Mouse (Mus musculus) spleen, adult 12 weeks (tissue): Measurements from ENCODE around the gene Klhl35.
A peak's percentile ranks its signal among the peaks of the same experiment; 100 is the strongest.

Experiments used
- DNase-seq: peaks from one replicate; pipeline ENCODE4 v3.0.0; 2022; ENCODE audit warnings: low spot score

Klhl35 gene

DNA sequence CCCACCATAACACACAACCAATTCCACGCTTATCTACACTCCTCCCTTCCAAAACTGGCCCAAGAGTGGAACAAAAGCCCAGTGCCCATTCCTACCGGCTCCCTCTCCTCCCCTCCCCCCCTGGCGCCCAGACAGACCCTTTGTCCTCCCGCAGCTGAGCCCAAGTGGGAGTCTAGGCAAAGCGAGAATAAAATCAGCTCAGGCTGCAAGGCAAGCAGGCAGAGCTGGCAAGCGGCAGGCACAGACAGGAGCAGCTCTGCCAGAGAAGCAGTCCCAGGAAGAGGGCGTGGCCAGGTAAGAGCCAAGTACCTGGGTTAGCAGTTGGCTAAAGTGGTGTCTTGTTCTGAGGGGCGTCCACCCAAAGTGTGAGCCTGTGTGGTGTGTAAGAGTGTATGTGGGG, at the start of gene Klhl35:
TSS of gene Klhl35 (plus strand) at position 194 of the 400 bp plus-strand sequence.
- no peak for DNase-seq

DNA sequence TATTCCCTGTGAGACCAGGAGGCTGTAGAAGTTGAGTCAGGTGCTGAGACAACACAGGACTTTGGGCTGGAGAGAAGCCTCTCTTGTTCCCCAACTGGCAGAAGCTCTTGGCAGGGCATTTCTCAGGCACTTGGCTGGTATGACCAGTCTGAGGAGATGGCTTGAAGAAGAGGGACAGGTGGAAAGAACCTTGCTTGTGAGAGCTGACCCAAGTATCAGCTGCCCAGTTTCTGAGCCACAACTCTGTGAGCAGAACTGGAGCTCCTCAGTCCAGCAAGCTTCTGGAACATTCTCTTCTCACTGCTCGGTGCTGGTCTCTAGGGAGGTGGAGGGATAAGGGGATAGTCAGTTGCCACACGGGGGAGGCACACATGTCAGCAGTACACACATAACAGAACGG, 46.5 kb upstream of the Klhl35 start:
- no peak for DNase-seq

DNA sequence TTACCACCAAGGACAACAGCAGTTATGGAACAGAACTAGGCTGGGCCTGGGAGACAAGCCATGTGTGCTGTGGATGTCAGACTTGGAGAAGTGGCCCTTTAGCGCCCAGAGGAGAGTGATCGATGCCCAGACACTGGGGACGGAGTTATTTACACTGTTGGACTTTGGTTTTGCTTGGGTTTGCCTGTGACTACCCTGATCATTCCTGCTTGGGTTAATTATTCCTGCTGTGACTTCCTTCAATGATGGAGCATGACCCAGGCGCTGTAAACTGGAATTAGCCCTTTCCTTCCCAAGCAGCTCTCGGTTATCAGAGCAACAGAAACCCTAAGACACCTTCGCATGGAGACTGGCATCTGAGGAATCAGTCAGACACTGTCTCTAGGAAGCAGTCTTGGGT, 44.8 kb upstream of the Klhl35 start:
- no peak for DNase-seq

DNA sequence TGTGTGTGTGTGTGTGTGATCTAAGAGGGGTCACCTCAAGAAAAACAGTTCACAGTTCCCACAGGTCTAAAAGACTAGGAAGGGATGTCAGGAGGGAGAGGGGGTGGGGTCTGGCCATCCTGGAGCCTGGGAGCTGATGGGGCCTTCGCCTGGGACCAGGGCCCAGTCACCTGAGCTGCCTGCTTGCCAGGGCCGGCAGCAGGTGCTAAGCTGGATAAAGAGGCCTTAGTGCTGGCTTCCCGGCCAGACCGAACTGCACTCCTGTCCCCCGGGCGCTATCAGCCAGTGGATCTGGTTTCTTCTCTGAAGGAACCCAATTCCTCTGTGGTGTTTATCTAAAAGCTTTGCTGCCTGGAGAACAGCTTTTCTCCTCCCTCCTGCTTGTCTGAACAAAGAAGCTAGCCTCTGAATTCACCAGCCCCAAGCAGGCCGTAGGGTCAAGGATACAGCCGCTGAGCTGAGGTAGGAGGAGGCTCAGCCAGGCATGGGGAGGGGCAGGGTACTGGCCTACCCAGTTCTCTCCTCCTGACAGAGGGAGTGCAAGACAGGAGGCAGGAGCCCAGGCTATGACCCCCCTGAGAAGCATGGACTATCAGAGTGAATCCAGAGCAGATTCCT, 41.2 kb upstream of the Klhl35 start:
- no peak for DNase-seq

DNA sequence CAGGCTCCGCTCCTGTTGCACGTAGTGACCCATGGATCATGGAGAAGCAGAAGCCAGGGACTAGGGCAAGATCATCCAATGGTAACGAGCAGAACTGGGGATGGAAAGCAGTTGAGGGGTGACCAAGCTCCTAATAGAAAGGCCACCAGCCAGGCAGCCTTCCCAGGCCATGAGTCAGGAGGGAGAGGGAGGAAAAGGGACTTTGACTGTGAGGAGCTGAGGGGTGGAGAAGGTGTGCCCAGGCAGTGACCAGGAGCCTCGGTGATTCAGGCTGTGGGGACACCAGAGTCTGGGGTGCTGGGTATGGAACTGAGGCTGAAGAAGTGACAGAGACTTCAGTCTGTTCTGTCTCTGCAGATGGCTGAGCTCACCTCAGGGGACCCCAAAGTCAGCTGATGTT, 40.1 kb upstream of the Klhl35 start:
- no peak for DNase-seq

DNA sequence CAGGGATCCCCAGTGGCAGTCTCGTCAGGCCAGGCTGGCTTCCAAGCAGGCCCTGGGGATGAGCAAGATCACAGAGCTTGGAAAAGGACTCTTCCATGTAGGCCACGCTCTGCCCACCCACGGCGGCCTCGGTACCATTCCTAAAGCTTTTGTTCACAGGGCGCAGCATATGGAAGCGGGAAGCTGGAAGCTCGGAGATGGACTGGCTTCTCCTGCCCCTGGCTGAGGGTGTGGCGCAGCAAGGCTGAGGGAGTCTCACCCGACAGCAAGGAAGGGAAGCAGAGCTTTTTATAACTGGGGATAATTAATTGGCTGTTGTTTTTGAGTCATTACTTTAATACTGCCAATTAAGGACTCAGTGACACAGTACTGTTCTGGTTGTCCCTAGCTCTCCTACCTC, 38.8 kb upstream of the Klhl35 start:
- no peak for DNase-seq

DNA sequence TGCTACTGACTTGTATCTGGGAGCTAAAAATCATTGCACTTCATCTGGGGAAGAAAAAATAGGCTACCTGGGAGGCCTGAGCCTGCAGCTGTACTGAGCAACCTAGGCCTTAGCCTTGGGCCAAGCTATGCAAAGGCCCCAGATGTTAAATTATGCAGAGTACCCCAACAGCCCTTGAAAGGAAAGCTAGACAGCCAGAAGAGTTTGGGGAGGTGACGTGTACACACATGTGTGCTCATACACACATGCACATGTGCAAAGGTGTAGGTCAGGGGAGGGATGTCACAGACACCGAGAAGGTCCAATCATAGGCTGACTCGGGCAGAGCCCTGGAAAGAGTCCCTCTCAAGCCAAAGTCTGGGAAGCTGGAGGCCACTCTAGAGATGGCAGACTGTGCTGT, 37.8 kb upstream of the Klhl35 start:
- DNase-seq: no peak

DNA sequence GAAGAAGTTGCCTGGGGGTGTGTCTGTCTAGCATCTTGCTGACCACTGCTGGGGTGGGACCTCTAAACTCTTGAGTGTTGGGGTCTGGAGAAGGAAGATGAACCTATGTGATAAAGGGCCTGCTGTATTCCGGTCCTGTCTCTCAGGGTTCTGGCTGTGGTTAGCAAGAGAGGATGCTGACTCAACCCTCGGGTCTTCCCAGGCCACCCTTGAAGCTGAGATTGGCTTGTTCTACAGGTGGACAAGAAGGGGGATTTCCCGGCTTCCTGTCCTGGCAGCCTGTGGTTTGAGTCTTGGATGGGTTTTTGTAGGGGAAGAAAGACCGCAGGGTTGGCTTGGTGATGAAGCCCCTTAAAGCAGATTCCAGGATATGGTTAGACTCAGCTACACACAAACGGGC, 37.0 kb upstream of the Klhl35 start:
- DNase-seq: no peak

DNA sequence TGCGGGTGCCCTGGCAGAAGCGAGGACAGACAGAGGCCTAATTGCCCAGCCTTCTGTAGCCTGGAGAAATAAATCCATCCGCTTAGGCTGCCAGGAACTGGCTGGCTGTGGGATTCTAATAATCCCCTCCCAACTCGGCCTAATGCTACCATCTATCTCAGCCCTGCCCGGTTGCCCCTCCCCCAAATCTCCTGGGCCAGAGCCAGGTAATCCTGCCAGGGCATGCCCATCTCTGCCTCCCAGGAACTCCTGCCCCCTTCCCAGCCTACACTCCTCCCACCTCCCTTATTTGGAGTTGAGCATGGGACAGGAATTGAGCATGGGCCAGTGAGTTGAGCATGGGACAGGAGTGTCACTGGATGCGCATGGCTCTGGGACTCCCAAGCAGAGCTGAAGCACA, 36.0 kb upstream of the Klhl35 start:
- DNase-seq: no peak

DNA sequence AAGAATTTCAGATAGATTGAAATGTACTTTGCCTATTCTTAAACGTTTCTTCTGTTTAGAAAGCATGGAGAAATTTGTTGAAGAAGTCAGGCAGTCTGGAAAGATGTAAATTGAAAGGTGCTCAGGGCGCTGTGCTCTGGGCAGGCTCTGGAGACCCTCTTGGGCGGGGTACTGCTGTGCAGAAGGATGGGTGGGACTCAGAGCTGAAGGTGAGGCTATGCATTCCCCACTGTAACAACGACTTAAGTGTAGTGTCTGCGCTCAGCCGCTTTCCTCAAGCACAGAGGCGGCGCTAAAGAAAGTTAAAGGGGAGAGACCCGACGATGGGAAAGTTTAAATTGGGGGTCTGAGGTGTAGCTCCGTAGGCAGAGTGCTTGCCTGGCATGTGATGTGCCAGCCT, 35.6 kb upstream of the Klhl35 start:
- no peak for DNase-seq

DNA sequence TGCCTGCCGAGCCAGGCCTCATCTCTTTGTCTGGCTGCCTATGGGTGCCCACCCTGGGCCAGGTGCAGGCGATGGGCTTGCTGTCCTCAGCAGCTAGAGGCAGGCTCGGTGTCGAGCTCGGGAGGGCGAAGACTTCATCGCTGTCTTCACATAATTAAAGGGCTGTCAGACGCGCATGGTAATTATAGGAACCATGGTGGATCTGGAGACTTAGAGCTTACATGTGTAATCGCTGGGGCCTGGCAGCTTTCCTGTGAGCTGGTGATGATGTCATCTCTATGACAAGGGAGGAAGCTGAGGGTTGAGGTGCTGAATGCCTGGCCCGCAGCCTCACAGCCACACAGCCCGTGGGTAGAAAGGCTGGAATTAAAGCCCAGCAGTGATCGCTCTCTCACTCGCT, 33.6 kb upstream of the Klhl35 start:
- no peak for DNase-seq

DNA sequence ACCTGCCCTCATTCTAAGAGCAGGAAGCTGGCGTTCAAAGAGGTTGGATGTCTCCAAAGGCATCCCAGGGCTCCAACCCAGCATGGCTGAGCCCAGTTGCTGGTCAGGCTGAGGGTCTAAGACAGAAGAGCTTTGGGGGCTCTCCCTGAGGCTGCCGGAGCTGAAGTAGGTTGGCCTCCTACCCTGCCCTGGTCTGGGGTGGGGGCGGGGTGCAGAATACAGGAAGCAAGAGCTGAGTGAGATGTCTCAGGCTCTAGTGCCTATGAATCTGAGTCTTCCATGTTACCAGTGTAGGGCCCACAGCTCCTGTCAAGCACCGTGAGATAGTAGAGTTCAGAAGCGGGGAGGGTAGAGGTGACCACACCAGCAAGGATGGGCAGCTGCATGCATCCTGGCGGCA, 32.9 kb upstream of the Klhl35 start:
- no peak for DNase-seq

DNA sequence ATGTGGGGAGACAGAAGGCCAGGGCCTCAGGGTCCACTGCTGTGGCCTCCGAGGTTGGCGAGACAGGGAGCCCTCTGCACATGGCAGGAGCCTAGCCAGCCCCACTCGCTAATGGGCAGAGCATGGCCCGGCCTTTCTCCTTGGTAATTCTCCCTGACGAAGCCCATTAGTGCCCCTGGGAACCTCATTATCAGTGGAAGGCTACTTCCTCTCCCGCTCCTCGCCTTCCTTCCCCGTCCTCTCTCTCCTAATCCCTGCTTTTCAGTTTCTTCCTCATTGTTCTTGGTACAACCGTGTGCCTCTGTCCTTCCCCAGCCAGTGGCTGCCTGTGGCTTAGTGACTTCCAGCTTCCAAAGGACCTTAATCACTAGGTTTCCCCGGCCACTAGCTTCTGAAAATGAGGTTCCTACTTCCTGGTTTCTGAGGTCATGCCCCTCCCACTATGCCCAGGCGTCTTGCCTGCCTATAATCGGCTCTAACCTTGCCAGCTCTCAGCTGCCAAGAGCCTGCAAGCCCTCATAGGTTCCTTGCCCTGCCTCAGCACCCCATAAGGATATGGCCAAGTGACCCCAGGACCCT, 31.0 kb upstream of the Klhl35 start:
- no peak for DNase-seq

DNA sequence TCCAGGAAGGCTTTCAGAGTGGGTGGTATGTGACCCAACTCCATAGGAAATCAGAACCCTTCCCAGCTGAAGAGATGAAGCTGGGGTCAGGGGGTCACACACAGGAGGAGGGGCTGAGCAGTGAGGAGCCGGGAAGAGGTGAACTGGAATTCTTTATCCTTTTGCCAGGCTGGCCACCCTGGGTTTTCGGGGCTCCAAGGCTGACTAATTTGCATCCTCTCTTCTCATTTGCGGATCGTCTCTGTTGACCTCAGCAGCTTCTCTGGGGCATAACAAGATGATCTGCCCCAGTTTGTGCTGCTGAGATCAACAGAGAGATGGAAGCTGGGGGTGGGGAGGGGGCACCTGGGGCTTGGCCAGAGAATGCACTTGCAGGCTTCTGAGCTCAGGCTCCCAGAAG, 29.3 kb upstream of the Klhl35 start:
- DNase-seq: no peak

DNA sequence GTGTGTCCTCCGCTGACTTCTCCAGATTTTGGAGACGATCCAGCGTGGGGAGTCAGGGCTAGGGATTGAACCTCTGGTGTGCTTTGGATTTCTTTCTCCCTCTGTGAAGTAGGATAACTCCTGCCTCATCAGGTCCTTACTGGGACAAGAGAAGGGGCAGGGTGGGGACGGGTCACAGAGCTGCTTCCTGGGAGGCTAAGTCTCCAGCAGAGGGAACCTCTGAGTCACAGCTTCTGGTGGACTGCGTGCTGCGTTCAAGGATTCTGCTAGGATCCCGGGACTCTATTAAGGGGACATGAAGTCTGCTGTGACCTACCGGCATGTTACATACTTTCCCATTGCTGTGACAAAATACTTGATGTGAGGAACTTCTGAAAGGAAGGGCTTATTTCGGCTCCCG, 26.9 kb upstream of the Klhl35 start:
- DNase-seq: no peak

DNA sequence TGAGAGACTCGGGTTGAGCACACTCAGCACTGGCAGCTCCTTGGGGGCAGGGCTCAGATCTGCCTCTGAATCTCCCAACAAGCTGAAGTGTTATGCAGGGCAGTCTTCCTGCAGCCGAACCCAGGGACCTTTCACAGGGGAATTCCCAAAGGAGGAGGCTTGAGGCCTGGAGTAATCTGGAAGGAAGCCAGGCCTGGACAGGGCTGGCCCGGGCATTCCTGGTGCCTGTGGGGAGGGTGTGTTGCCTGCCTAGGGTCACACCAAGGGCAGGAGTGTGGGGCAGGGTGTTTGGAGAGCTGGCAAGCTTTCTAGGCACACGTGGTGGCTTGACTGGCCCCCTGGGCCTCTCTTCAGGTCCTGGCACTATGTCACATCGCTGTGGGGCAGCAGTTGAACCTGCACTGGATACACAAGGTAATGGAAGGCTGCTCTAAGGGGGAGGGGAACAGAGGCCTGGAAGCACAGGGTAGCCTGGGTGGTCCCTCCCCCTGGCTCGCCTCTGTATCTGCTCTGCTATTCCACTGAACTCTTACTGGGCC, 24.2 kb upstream of the Klhl35 start:
- no peak for DNase-seq

DNA sequence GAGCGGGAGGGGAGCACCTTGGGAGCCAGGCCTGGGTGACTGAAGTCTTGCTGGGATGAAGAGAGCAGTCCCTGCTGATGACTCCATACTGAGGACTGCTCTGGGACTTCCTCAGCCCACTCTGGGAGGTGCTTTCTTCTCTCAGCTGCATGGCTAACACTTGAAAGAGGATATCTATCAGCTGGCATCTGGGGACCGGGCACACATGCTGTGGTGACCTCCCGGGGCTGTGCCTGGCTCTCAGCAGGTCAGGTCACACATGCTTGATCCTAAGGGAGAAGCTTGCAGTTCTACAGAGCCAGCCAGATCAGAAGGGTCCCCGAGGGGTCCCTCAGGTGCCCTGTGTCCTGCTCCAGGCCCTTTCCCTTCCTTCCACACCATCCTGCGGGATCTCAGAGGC, 22.6 kb upstream of the Klhl35 start:
- no peak for DNase-seq

DNA sequence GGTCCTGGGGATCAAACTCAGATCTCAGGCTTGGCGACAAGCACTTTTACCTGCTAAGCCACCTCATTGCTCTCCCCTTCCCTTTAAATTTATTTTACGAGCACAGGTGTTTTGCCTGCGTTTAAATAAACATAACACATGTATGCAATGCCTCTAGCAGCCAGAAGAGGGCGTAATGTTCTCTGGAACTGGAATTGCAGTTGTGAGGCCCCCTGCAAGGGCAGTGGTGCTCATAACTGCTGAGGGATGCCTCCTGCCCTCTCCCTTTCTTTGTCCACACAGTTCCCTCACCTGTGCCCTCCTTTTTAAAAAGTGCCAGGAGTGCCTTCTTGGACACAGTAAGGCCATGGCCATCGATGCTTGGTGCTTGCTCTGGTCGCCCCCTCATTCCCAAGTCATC, 21.8 kb upstream of the Klhl35 start:
- DNase-seq: no peak

DNA sequence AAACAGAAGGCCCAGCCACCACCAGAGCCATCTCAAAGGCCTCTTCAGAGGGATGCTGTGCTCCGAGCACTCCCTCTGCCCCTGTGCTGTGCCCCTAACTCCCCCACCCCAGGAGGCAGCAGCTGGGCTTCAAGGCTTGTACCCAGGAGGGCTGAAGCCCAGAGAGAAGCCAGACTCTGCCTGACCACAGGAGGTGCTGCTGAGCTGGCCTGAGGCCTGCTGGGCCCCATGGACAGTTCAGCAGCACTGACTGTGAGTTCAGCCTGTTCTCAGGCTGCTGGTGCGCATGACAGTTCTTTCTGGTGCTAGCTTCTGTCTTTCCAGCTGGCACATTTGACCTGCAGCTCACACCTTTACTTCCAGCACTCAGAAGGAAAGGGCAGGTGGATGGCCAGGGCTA, 20.0 kb upstream of the Klhl35 start:
- no peak for DNase-seq

DNA sequence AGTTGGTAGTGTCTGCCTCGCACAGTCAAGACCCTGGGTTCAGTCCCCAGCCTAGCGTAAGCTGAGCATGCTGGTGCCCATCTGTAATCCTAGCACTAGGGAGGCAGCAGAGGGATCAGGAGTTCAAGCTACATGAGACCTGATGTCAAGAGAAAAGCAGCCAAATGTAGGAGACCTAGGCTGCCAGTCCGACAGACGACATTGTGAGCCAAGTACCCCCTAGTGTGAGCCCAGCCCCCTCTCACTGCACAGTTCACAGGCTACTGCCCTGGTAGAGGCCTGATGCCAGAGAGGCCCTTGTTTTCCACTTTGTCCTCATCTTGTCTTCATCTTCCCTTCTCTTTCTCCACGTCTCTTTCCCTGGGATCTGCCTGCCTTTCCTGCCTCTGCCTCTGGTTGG, 18.5 kb upstream of the Klhl35 start:
- DNase-seq: no peak

DNA sequence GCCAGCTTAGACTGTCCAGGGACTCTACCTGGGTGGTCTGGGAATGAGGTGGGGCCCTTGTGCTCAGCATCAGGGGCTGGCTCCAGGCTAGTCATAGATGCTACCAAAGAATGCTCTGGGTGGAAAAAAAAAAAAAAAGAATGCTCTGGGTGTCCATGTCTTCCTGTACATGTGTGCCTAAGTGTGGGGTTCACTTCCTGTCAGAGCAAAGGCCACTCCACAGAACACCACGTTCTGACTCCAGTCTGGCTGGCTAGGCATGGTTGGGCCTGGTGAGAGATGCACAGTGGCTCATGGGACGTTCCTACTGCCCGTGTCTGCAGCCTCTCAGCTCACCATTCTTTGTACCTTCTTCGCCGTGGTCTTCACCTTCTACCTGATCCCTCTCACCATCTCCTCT, 17.2 kb upstream of the Klhl35 start:
- DNase-seq: no peak

DNA sequence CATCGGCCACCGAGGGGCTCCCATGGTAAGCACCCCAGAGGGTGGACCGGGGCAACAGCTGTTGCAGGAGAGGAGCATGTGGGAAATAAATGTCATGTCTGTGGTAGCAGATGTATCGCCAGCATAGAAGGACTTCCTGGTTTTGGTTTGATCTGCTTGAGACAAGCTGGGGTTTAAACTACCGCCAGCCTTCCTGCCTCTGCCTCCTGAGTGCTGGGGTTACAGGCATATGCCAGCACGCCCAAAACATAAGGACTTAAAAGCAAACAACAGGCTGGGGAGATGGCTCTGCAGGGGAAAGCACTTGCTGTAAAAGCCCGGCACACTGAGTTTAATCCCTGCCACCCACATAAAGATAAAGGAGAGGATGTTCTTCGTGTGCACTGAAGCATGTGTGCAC, 16.7 kb upstream of the Klhl35 start:
- no peak for DNase-seq

DNA sequence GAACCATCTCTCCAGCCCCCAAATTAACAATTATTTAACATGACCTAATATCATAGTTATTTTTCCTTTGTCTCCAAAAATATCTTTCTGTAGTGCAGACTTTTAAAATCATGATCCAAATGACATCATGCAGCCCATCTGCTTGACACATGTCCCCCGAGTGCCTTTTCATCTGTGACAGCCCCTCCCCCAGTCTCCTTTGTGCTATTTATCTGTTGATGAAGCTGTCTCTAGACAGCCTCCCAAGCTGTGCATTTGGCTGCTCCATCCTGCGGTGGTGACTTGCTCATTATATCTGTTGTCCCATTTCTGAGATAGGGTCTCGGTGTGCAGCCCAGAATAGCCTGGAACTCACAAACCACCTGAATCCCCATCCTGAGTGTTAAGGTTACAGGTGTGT, 16.1 kb upstream of the Klhl35 start:
- DNase-seq: no peak

DNA sequence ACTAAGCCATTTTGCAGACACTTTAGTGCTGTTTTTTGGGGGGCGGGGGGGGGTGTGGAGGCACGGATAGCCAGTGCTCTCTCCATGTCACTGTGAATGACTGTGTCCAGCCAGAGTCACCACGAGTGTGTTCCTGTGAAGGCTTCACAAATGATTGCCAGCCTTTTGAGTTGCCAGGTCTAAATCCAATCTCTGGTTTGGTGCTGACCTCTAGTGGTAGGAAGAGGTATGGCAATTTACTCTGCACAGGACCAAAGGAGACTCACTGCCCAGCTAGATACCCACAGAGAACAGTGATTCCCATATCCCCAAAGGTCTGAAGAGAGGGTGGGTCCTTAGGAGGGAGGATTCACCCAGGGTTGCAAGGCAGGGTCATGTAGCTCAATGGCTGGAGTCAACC, 15.1 kb upstream of the Klhl35 start:
- peak; percentile 35 for DNase-seq
